ENCODE assay signal across 9 mouse cellular contexts in genomic region chr12:108041571-108042238, GRCm38 (mm10). TPM values are rescaled to one million over a fixed set of nuclear protein-coding genes. Genes with fewer than 3 reads are reported as not detected.
DNase-seq lines count a peak whose midpoint lies in the region; ATAC-seq lines count a peak whose summit lies in the region.
"Had no signal": no experiment of that assay in that cellular context is flagged by ENCODE, and none has a peak within 500 bp of the region (broad histone marks: within the 10 kb centered on the region; RNA-seq: fewer than 3 reads in every experiment).

No protein-coding gene starts in this region.

- peak; percentile 55; the same call in 1 of the 2 replicates for ATAC-seq in frontal cortex, adult (ENCODE audit: low TSS enrichment)
- ATAC-seq in hindbrain, embryonic 14.5 days (ENCODE audit: low FRiP score), result peak; percentile 59; the same call in 1 of the 2 replicates

- no peaks in the 10 kb centered on the region for H3K9me3 ChIP-seq in hindbrain, embryonic 14.5 days (ENCODE audit: control insufficient read depth, low read length)
- H3K9me3 ChIP-seq: limb, embryonic 12.5 days had no signal

- DNase-seq in NIH3T3 (ENCODE audit: low read depth), result peak; percentile 75
- peak; percentile 37 for DNase-seq in c-Kit-positive CD71-positive TER-119-positive erythroid progenitor cells, embryonic 14.5 days (ENCODE audit: low spot score)
- peak; percentile 83 for DNase-seq in hindbrain, embryonic 14.5 days (ENCODE audit: low spot score)
- peak; percentile 73 to 80 for DNase-seq in layer of hippocampus, postnatal 14 days (ENCODE audit: low spot score in 2 of 2)
- DNase-seq in lung, postnatal 25 days (ENCODE audit: low spot score), result peak; percentile 69
- DNase-seq in right cerebral cortex, postnatal 25 days, result peak; percentile 35
- DNase-seq in urinary bladder, postnatal 14 days (ENCODE audit: low spot score), result peak; percentile 89

- H3K4me2 ChIP-seq in hindbrain, embryonic 14.5 days (replicated peaks), result no peak overlapping the region
- H3K4me2 ChIP-seq: limb, embryonic 12.5 days had no signal

- no peak overlapping the region for H3K27ac ChIP-seq in hindbrain, embryonic 14.5 days
- H3K27ac ChIP-seq: limb, embryonic 12.5 days had no signal

- 47% methylated on average over 12 of the region's 12 CpGs for WGBS in hindbrain, embryonic 14.5 days

- no peaks in the 10 kb centered on the region for H3K4me1 ChIP-seq in hindbrain, embryonic 14.5 days (replicated peaks; ENCODE audit: control insufficient read depth, insufficient read depth, low read length)
- H3K4me1 ChIP-seq: limb, embryonic 12.5 days had no signal

- H3K36me3 ChIP-seq in hindbrain, embryonic 14.5 days (replicated peaks; ENCODE audit: control insufficient read depth, insufficient read depth), result no peaks in the 10 kb centered on the region
- H3K36me3 ChIP-seq: limb, embryonic 12.5 days had no signal

- no peaks in the 10 kb centered on the region for H3K27me3 ChIP-seq in hindbrain, embryonic 14.5 days (ENCODE audit: control insufficient read depth, insufficient read depth, low read length)

- H3K9ac ChIP-seq in hindbrain, embryonic 14.5 days, result no peak overlapping the region
- H3K9ac ChIP-seq: limb, embryonic 12.5 days had no signal

- H3K4me3 ChIP-seq in hindbrain, embryonic 14.5 days (replicated peaks; ENCODE audit: low read length), result no peak overlapping the region
- H3K4me3 ChIP-seq: limb, embryonic 12.5 days had no signal

RNA-seq across cellular contexts. Expression of gene Bcl11b, which starts 38.3 kb away (rescaled TPM):
- polyA plus RNA-seq in hindbrain, embryonic 14.5 days (2014; fragmentation: Nextera tagmentation; extraction: Ambion mirVana), result 29.6 and 30.7 TPM in 2 replicates
- total RNA-seq in layer of hippocampus, postnatal 14 days (2021), result 100 to 1,000 TPM; 108 to 112 TPM

Comparison
In these comparisons a context has a peak if more than half of its experiments do, and no peak if none do; other contexts are left out.
1. DNase-seq: peak in every context shown above with its lines; median percentile 89 in urinary bladder, postnatal 14 days; 83 in hindbrain, embryonic 14.5 days; 76 in layer of hippocampus, postnatal 14 days; 75 in NIH3T3; 69 in lung, postnatal 25 days; 37 in c-Kit-positive CD71-positive TER-119-positive erythroid progenitor cells, embryonic 14.5 days; 35 in right cerebral cortex, postnatal 25 days.